Mouse (Mus musculus): ENCODE measurements around the gene Pfdn6.
A peak's percentile ranks its signal among the peaks of the same experiment; 100 is the strongest.

The Pfdn6 gene

GRCm38 (mm10) chr17:33930280-33931158, 9.6 kb downstream of the Pfdn6 start:
- no peak for DNase-seq

GRCm38 (mm10) chr17:33929371-33930279, 10.5 kb downstream of the Pfdn6 start, which contains the start of gene Rgl2:
Gene Rgl2, plus strand, starts transcription at chr17:33929543.
- DNase-seq: peak; percentile 95

- no peak for DNase-seq
These were observed 11.7 kb downstream of the Pfdn6 start for GRCm38 (mm10) chr17:33928251-33928947.

- DNase-seq: peak; percentile 19
These were observed 13.8 kb downstream of the Pfdn6 start for GRCm38 (mm10) chr17:33926207-33926932.

- DNase-seq: no peak
These were observed 14.6 kb downstream of the Pfdn6 start for GRCm38 (mm10) chr17:33925406-33926116.

GRCm38 (mm10) chr17:33924577-33925283, 15.4 kb downstream of the Pfdn6 start:
- peak; percentile 63 for DNase-seq

- DNase-seq: no peak
These were observed 18.8 kb downstream of the Pfdn6 start for GRCm38 (mm10) chr17:33921361-33921760.

GRCm38 (mm10) chr17:33920282-33921097, 19.7 kb downstream of the Pfdn6 start:
- DNase-seq: peak; percentile 73

GRCm38 (mm10) chr17:33919351-33920281, 20.5 kb downstream of the Pfdn6 start:
- no peak for DNase-seq

GRCm38 (mm10) chr17:33918293-33919203, 21.6 kb downstream of the Pfdn6 start:
- DNase-seq: no peak

- no peak for DNase-seq
These were observed 22.4 kb downstream of the Pfdn6 start for GRCm38 (mm10) chr17:33917656-33918292.

GRCm38 (mm10) chr17:33916847-33917655, 23.1 kb downstream of the Pfdn6 start:
- DNase-seq: no peak

GRCm38 (mm10) chr17:33916294-33916693, 23.8 kb downstream of the Pfdn6 start:
- DNase-seq: no peak

GRCm38 (mm10) chr17:33915671-33916250, 24.4 kb downstream of the Pfdn6 start, which contains the start of the genes Tapbp and Zbtb22:
Gene Tapbp, plus strand, starts transcription at chr17:33915899.
Gene Zbtb22, plus strand, starts transcription at chr17:33915904.
- DNase-seq: peak; percentile 93

GRCm38 (mm10) chr17:33914969-33915391, 25.2 kb downstream of the Pfdn6 start:
- no peak for DNase-seq

GRCm38 (mm10) chr17:33913905-33914304, 26.2 kb downstream of the Pfdn6 start:
- no peak for DNase-seq
